18 mouse cellular contexts compared by ENCODE assay signal in genomic region chrX:18687216-18687615, GRCm38 (mm10).
A peak's percentile ranks its signal among the peaks of the same experiment; 100 is the strongest.
DNase-seq lines count a peak whose midpoint lies in the region; ATAC-seq and TF ChIP-seq lines count a peak whose summit lies in the region.
"Had no signal": no experiment of that assay in that cellular context is flagged by ENCODE, and none has a peak within 500 bp of the region (broad histone marks: within the 10 kb centered on the region; RNA-seq: fewer than 3 reads in every experiment).

No protein-coding gene starts in this region.

- H3K4me1 ChIP-seq in midbrain, postnatal 0 days (ENCODE audit: insufficient read depth, low read length): no peaks in the 10 kb centered on the region
- no peaks in the 10 kb centered on the region for H3K4me1 ChIP-seq in midbrain, embryonic 16.5 days (ENCODE audit: control insufficient read depth, insufficient read depth, low read length)
- no peaks in the 10 kb centered on the region for H3K4me1 ChIP-seq in stomach, postnatal 0 days (replicated peaks; ENCODE audit: control insufficient read depth, insufficient read depth)
- H3K4me1 ChIP-seq: embryonic facial prominence, embryonic 12.5 days; forebrain, embryonic 10.5 days; liver, embryonic 15.5 days; neural tube, embryonic 13.5 days had no signal

- no peak for TF ChIP-seq EP300 in stomach, postnatal 0 days (optimal IDR thresholded peaks at IDR 0.05)

- no peaks in the 10 kb centered on the region for H3K9me3 ChIP-seq in midbrain, postnatal 0 days (ENCODE audit: low read length)
- no peaks in the 10 kb centered on the region for H3K9me3 ChIP-seq in midbrain, embryonic 16.5 days (replicated peaks; ENCODE audit: control insufficient read depth, low read length, poor library complexity, severe bottlenecking)
- no peaks in the 10 kb centered on the region for H3K9me3 ChIP-seq in stomach, postnatal 0 days (ENCODE audit: control insufficient read depth, low read length)
- H3K9me3 ChIP-seq: embryonic facial prominence, embryonic 12.5 days; forebrain, embryonic 10.5 days; liver, embryonic 15.5 days; neural tube, embryonic 13.5 days had no signal

- no peak overlapping the region for H3K9ac ChIP-seq in midbrain, postnatal 0 days (replicated peaks; ENCODE audit: low read length, poor library complexity, severe bottlenecking)
- H3K9ac ChIP-seq in midbrain, embryonic 16.5 days (ENCODE audit: low read depth, low read length): no peak overlapping the region
- H3K9ac ChIP-seq in stomach, postnatal 0 days (ENCODE audit: low read length): no peak overlapping the region
- H3K9ac ChIP-seq: embryonic facial prominence, embryonic 12.5 days; liver, embryonic 15.5 days; neural tube, embryonic 13.5 days had no signal

- H3K4me3 ChIP-seq in layer of hippocampus, adult 2 months: no peak overlapping the region
- no peak overlapping the region for H3K4me3 ChIP-seq in midbrain, postnatal 0 days (ENCODE audit: low read depth, low read length)
- H3K4me3 ChIP-seq in midbrain, embryonic 16.5 days (ENCODE audit: low read depth, low read length): no peak overlapping the region
- no peak overlapping the region for H3K4me3 ChIP-seq in stomach, postnatal 0 days (ENCODE audit: low read depth, low read length)
- H3K4me3 ChIP-seq: embryonic facial prominence, embryonic 12.5 days; forebrain, embryonic 10.5 days; liver, embryonic 15.5 days; neural tube, embryonic 13.5 days had no signal

- H3K27ac ChIP-seq in layer of hippocampus, adult 2 months: no peak overlapping the region
- no peak overlapping the region for H3K27ac ChIP-seq in midbrain, postnatal 0 days (ENCODE audit: low read depth, low read length)
- no peak overlapping the region for H3K27ac ChIP-seq in midbrain, embryonic 16.5 days (ENCODE audit: low read length)
- no peak overlapping the region for H3K27ac ChIP-seq in stomach, postnatal 0 days (replicated peaks)
- H3K27ac ChIP-seq: embryonic facial prominence, embryonic 12.5 days; forebrain, embryonic 10.5 days; liver, embryonic 15.5 days; neural tube, embryonic 13.5 days had no signal

- WGBS in midbrain, postnatal 0 days: 69% methylated on average over 1 of the region's 1 CpGs
- WGBS in midbrain, embryonic 16.5 days: 54% methylated on average over 1 of the region's 1 CpGs
- 79% methylated on average over 1 of the region's 1 CpGs for WGBS in stomach, postnatal 0 days

- no peaks in the 10 kb centered on the region for H3K36me3 ChIP-seq in midbrain, postnatal 0 days (ENCODE audit: insufficient read depth, low read length)
- no peaks in the 10 kb centered on the region for H3K36me3 ChIP-seq in midbrain, embryonic 16.5 days (ENCODE audit: control insufficient read depth, insufficient read depth, low read length)
- no peaks in the 10 kb centered on the region for H3K36me3 ChIP-seq in stomach, postnatal 0 days (ENCODE audit: control insufficient read depth, insufficient read depth, low read length)
- H3K36me3 ChIP-seq: embryonic facial prominence, embryonic 12.5 days; forebrain, embryonic 10.5 days; liver, embryonic 15.5 days; neural tube, embryonic 13.5 days had no signal

- DNase-seq in frontal cortex, postnatal 14 days (ENCODE audit: low spot score in 2 of 2): no peak
- DNase-seq in layer of hippocampus, adult 2 months (ENCODE audit: low spot score in 2 of 2): no peak
- DNase-seq in layer of hippocampus, adult 8-10 months (ENCODE audit: low spot score in 2 of 2): no peak
- DNase-seq in midbrain, postnatal 0 days (ENCODE audit: low spot score): peak; percentile 22
- no peak for DNase-seq in stomach, postnatal 0 days (ENCODE audit: low spot score)
- DNase-seq in ovary, postnatal 14 days (ENCODE audit: low spot score): no peak
- DNase-seq: adrenal gland, postnatal 25 days; cerebellum, postnatal 10 days; gastrocnemius, postnatal 10 days; heart, postnatal 36 days; kidney, adult 9 months had no signal

- ATAC-seq in frontal cortex, adult (ENCODE audit: low TSS enrichment): peak; percentile 84
- no peak for ATAC-seq in midbrain, postnatal 0 days (ENCODE audit: low FRiP score)
- no peak for ATAC-seq in midbrain, embryonic 16.5 days
- no peak for ATAC-seq in stomach, postnatal 0 days (ENCODE audit: low FRiP score, low TSS enrichment)

- no peaks in the 10 kb centered on the region for H3K27me3 ChIP-seq in midbrain, postnatal 0 days (ENCODE audit: insufficient read depth, low read length)
- H3K27me3 ChIP-seq in midbrain, embryonic 16.5 days (ENCODE audit: control insufficient read depth, insufficient read depth, low read depth, low read length): no peaks in the 10 kb centered on the region
- no peaks in the 10 kb centered on the region for H3K27me3 ChIP-seq in stomach, postnatal 0 days (ENCODE audit: control insufficient read depth, insufficient read depth, low read length)
- H3K27me3 ChIP-seq: embryonic facial prominence, embryonic 12.5 days; liver, embryonic 15.5 days; neural tube, embryonic 13.5 days had no signal

- no peak overlapping the region for H3K4me2 ChIP-seq in midbrain, postnatal 0 days (ENCODE audit: low read depth, low read length, poor library complexity, severe bottlenecking)
- no peak overlapping the region for H3K4me2 ChIP-seq in midbrain, embryonic 16.5 days (ENCODE audit: low read length)
- no peak overlapping the region for H3K4me2 ChIP-seq in stomach, postnatal 0 days (replicated peaks; ENCODE audit: low read depth)
- H3K4me2 ChIP-seq: embryonic facial prominence, embryonic 12.5 days; heart, embryonic 11.5 days; liver, embryonic 15.5 days; neural tube, embryonic 13.5 days had no signal

- TF ChIP-seq CTCF in layer of hippocampus, adult 2 months (conservative IDR thresholded peaks at IDR 0.05): peak; percentile 68
- TF ChIP-seq CTCF in midbrain, postnatal 0 days (IDR thresholded peaks at IDR 0.05): peak; percentile 59
- TF ChIP-seq CTCF in stomach, postnatal 0 days (IDR thresholded peaks at IDR 0.05; ENCODE audit: low read depth): peak; percentile 40
